Mouse (Mus musculus): Measurements from ENCODE around the gene Ermn. TPM values are rescaled to one million over a fixed set of nuclear protein-coding genes. Genes with fewer than 3 reads are reported as not detected.

The Ermn gene
- polyA plus RNA-seq (2015; fragmentation: Nextera tagmentation; extraction: Ambion mirVana): 0.28 and 0.37 TPM in 2 replicates

DNA sequence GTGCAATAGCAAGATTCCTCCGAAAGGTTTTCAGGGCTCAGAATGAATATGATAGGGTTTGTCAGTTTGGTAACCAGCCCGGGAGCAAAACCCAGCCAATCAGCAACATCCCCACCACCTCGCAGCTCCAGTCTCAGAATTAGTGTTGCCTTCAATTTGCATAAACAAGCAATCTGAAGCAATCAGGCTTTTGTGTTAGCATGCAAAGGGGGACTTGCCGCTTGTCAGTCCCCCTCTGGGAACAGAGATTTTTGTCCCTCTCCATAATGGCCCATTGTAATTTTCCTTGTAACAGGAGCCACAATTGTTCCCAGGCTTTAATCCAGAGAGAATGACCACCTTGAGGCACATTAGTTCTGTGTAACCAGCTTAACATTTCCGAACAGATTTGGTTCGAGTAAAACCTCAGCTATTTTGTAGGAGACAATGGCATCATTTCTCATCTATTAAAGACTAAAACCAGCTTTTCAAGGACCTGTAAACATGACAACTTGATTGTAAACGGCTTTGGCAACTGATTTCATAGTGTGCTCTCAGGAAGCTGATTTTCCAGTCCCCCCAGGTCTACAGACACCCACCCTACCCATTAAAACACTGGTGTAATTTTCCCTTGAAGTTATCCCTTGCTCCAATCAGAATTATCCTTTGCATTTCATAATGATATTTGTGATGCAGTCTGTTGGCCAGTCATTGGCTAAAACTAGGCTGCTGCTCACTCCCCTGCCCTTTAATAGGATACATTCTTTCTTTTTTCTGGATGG is at the start of gene Ermn:
TSS of gene Ermn (minus strand) at position 44 of the 761 bp plus-strand sequence.
- peaks cover 86% of the 10 kb centered on the region for H3K27me3 ChIP-seq
- H3K9me3 ChIP-seq: no peaks in the 10 kb centered on the region
- H3K36me3 ChIP-seq: no peaks in the 10 kb centered on the region
- peaks cover 11% of the 10 kb centered on the region; the same call in 1 of the 2 replicates for H3K4me1 ChIP-seq (replicated peaks)
- 3% methylated on average over 7 of the region's 7 CpGs for WGBS
- no peak within 1 kb of the TSS for H3K9ac ChIP-seq (replicated peaks)
- peak within 1 kb of the TSS; percentile 17 for H3K4me2 ChIP-seq (replicated peaks)
- ATAC-seq: peak; percentile 91
- H3K27ac ChIP-seq: no peak within 1 kb of the TSS
- H3K4me3 ChIP-seq (replicated peaks): no peak within 1 kb of the TSS

DNA sequence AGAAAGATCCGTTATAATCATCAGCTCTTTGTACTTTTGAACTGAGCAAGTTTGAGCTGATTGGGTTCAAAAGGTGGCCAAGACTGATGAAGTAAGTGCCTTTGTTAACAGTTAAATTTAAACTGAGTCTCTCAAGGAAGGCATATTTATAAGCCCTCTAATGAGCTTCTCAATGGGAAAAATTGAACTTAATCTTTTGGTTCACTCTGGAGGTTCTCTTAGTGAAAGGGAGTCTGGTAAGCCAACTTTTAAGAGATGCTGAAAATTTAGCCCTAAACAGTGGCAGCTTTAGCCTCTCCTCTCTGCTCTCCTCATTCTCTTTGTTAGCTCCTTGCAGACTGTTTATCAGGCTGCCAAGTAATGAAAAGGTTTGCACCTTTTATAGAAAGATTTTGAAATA is 42.2 kb upstream of the Ermn start:
- Histone ChIP-seq H3K27ac (no peak overlapping the region), H3K27me3 (no peaks in the 10 kb centered on the region), H3K4me1 (replicated peaks) (no peaks in the 10 kb centered on the region; the same call in 1 of the 2 replicates), H3K36me3 (no peaks in the 10 kb centered on the region), H3K4me2 (replicated peaks) (no peak overlapping the region), H3K4me3 (replicated peaks) (no peak overlapping the region), H3K9me3 (no peaks in the 10 kb centered on the region), H3K9ac (replicated peaks) (no peak overlapping the region)
- 56% methylated on average over 1 of the region's 1 CpGs for WGBS
- no peak for ATAC-seq

GRCm38 (mm10) chr2:58086420-58086819 is 33.8 kb upstream of the Ermn start:
- ATAC-seq: no peak
- 88% methylated on average over 1 of the region's 1 CpGs for WGBS

DNA sequence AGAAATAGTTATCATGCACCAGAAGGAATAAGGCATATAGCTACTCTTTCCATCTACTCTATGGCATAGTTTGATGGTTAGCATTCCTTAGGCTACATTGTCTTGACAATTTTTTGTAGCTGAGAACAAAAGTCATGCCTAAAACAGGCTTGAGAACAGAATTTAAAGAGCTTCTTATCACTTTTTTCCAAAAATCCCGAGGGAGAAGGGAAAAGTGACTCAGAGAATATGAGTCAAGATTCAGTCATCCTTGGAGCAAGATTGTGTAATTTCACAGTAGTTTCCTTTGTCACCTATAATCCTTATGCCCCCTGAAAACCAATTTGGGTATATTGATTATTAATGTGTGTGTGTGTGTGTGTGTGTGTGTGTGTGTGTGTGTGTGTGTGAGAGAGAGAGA is 27.2 kb upstream of the Ermn start:
- Histone ChIP-seq H3K4me1 (replicated peaks) (no peaks in the 10 kb centered on the region), H3K36me3 (no peaks in the 10 kb centered on the region), H3K27ac (no peak overlapping the region), H3K9me3 (no peaks in the 10 kb centered on the region), H3K27me3 (no peaks in the 10 kb centered on the region), H3K4me3 (replicated peaks) (no peak overlapping the region), H3K9ac (replicated peaks) (no peak overlapping the region), H3K4me2 (replicated peaks) (no peak overlapping the region)
- no peak for ATAC-seq
- WGBS: 52% methylated on average over 1 of the region's 1 CpGs

More at GRCm38 (mm10) chr2:58086420-58086819, 33.8 kb upstream of the Ermn start:
- Histone ChIP-seq H3K9ac (replicated peaks) (no peak overlapping the region), H3K36me3 (no peaks in the 10 kb centered on the region), H3K4me3 (replicated peaks) (no peak overlapping the region), H3K27me3 (no peaks in the 10 kb centered on the region), H3K4me2 (replicated peaks) (no peak overlapping the region), H3K9me3 (no peaks in the 10 kb centered on the region), H3K4me1 (replicated peaks) (no peaks in the 10 kb centered on the region), H3K27ac (no peak overlapping the region)

DNA sequence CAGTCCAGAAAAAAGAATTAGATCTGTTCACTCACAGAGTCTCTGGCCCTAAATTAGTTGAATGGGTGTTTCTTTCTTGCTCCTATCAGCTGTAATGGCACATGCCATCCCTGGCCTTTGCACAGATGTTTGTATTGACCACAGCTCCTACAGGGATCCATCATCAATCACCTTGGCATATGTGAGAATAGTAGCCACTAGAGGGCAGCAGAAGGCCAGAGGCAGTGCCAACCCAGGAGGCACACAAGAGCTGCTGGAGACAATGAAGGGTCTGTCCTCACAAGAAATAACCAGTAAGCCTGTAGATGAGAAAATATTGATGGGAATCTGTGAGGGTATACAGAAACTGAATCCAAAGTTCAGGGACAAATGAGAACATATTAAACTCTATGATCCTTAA is 2.7 kb upstream of the Ermn start:
- H3K4me2 ChIP-seq (replicated peaks): no peak overlapping the region
- no peaks in the 10 kb centered on the region for H3K9me3 ChIP-seq
- no peak overlapping the region for H3K9ac ChIP-seq (replicated peaks)
- H3K4me3 ChIP-seq (replicated peaks): no peak overlapping the region
- H3K27me3 ChIP-seq: peaks cover 78% of the 10 kb centered on the region
- H3K27ac ChIP-seq: no peak overlapping the region
- ATAC-seq: peak; percentile 66; the same call in 1 of the 2 replicates
- no peaks in the 10 kb centered on the region for H3K36me3 ChIP-seq
- peaks cover 11% of the 10 kb centered on the region; the same call in 1 of the 2 replicates for H3K4me1 ChIP-seq (replicated peaks)

DNA sequence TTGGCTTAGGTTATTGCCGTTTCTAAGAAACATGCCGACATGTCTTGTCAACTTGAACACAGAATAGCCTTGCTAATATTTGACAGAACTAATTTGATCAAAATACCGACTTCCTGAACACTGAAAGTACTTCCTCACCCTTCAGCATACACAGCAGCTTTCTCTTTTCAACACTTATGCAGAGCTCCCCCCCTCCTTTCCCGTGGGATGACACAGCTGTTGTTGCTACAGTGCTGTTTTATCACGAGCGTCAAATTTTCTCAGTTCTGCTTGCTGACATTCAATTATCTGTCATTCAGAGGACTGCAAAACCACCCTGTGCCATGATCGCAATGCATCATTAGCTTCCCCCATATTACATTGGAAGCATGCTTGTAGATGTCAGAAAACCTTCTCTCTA is 10.8 kb downstream of the Ermn start:
- H3K9ac ChIP-seq (replicated peaks): no peak overlapping the region
- no peaks in the 10 kb centered on the region for H3K9me3 ChIP-seq
- no peaks in the 10 kb centered on the region for H3K36me3 ChIP-seq
- H3K4me2 ChIP-seq (replicated peaks): no peak overlapping the region
- H3K27me3 ChIP-seq: peaks cover 41% of the 10 kb centered on the region
- no peak overlapping the region for H3K27ac ChIP-seq
- 72% methylated on average over 7 of the region's 7 CpGs for WGBS
- no peaks in the 10 kb centered on the region for H3K4me1 ChIP-seq (replicated peaks)
- H3K4me3 ChIP-seq (replicated peaks): no peak overlapping the region
- ATAC-seq: no peak

GRCm38 (mm10) chr2:58036926-58037325 is 15.7 kb downstream of the Ermn start:
- 78% methylated on average over 2 of the region's 2 CpGs for WGBS
- H3K4me1 ChIP-seq (replicated peaks): no peaks in the 10 kb centered on the region
- no peak for ATAC-seq

GRCm38 (mm10) chr2:58035635-58036034 is 17.0 kb downstream of the Ermn start:
- H3K4me3 ChIP-seq (replicated peaks): no peak overlapping the region
- H3K9me3 ChIP-seq: no peaks in the 10 kb centered on the region
- no peak overlapping the region for H3K9ac ChIP-seq (replicated peaks)
- no peak overlapping the region for H3K4me2 ChIP-seq (replicated peaks)
- no peak overlapping the region for H3K27ac ChIP-seq
- 85% methylated on average over 4 of the region's 4 CpGs for WGBS
- H3K36me3 ChIP-seq: no peaks in the 10 kb centered on the region
- no peak for ATAC-seq
- H3K27me3 ChIP-seq: peaks cover 14% of the 10 kb centered on the region
- H3K4me1 ChIP-seq (replicated peaks): no peaks in the 10 kb centered on the region

More at GRCm38 (mm10) chr2:58036926-58037325, 15.7 kb downstream of the Ermn start:
- Histone ChIP-seq H3K4me2 (replicated peaks) (no peak overlapping the region), H3K27ac (no peak overlapping the region), H3K9me3 (no peaks in the 10 kb centered on the region), H3K4me3 (replicated peaks) (no peak overlapping the region), H3K36me3 (no peaks in the 10 kb centered on the region), H3K9ac (replicated peaks) (no peak overlapping the region), H3K27me3 (peaks cover 16% of the 10 kb centered on the region)

- Histone ChIP-seq H3K27ac (no peak overlapping the region), H3K4me3 (replicated peaks) (no peak overlapping the region), H3K27me3 (peaks cover 10% of the 10 kb centered on the region), H3K4me2 (replicated peaks) (no peak overlapping the region), H3K4me1 (replicated peaks) (no peaks in the 10 kb centered on the region), H3K36me3 (no peaks in the 10 kb centered on the region), H3K9me3 (no peaks in the 10 kb centered on the region), H3K9ac (replicated peaks) (no peak overlapping the region)
- ATAC-seq: no peak
- WGBS: 84% methylated on average over 3 of the region's 3 CpGs
These were observed 21.2 kb downstream of the Ermn start for GRCm38 (mm10) chr2:58031431-58031830.

GRCm38 (mm10) chr2:58029404-58029803 is 23.3 kb downstream of the Ermn start:
- Histone ChIP-seq H3K4me3 (replicated peaks) (no peak overlapping the region), H3K9ac (replicated peaks) (no peak overlapping the region), H3K4me1 (replicated peaks) (no peaks in the 10 kb centered on the region), H3K9me3 (no peaks in the 10 kb centered on the region), H3K36me3 (no peaks in the 10 kb centered on the region), H3K4me2 (replicated peaks) (no peak overlapping the region), H3K27ac (no peak overlapping the region), H3K27me3 (peaks cover 7% of the 10 kb centered on the region)
- 27% methylated on average over 7 of the region's 7 CpGs for WGBS
- no peak for ATAC-seq

DNA sequence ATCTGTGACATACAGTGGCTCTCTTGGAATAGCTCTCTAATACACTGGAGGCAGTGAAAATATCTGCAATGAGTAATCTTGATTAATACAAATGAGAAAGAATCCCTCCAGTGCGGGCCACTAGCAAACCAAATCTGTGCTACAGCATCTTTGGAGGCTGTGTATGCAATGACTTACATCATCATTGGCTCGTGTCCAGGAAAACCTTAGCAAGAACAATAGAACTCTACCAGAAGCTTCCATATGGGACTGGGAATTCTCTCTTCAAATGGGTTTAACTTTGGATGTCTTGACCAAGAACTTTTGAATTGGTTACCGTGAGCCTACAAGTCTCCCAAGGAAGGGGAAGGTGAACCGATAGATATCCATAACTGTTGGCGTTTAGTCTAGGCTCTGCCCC is 25.9 kb downstream of the Ermn start:
- Histone ChIP-seq H3K4me2 (replicated peaks) (no peak overlapping the region), H3K9me3 (no peaks in the 10 kb centered on the region), H3K4me3 (replicated peaks) (no peak overlapping the region), H3K27ac (no peak overlapping the region), H3K4me1 (replicated peaks) (no peaks in the 10 kb centered on the region), H3K27me3 (peaks cover 7% of the 10 kb centered on the region), H3K36me3 (no peaks in the 10 kb centered on the region), H3K9ac (replicated peaks) (no peak overlapping the region)
- ATAC-seq: no peak
- 86% methylated on average over 5 of the region's 5 CpGs for WGBS

- Histone ChIP-seq H3K9me3 (no peaks in the 10 kb centered on the region), H3K4me2 (replicated peaks) (no peak overlapping the region), H3K4me3 (replicated peaks) (no peak overlapping the region), H3K27ac (no peak overlapping the region), H3K4me1 (replicated peaks) (no peaks in the 10 kb centered on the region), H3K9ac (replicated peaks) (no peak overlapping the region), H3K36me3 (no peaks in the 10 kb centered on the region), H3K27me3 (peaks cover 7% of the 10 kb centered on the region)
- ATAC-seq: no peak
- WGBS: 91% methylated on average over 6 of the region's 6 CpGs
These were observed 29.1 kb downstream of the Ermn start for GRCm38 (mm10) chr2:58023556-58023955.

DNA sequence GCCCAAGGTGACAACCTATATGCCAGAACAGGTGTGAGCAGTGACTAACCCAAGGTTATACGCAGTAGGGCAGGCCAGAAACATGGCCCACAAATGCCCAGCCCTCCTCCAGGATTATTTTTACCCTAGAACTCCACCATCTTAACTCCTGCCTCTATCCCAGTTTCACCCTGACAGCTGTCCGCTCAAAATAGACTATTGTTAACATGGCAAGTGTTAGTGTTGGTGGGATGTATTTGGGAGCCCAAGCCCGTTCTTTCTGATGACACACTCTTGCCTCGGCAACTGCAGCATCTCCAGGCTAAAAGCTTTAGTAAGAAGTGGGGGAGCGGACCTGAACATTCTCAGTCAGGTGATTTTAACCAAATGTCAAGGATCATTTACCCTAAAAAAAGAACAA is 45.6 kb downstream of the Ermn start:
- WGBS: 90% methylated on average over 5 of the region's 5 CpGs

More for the DNA sequence above, 45.6 kb downstream of the Ermn start:
- no peaks in the 10 kb centered on the region for H3K36me3 ChIP-seq
- H3K4me1 ChIP-seq (replicated peaks): no peaks in the 10 kb centered on the region
- no peak overlapping the region for H3K4me2 ChIP-seq (replicated peaks)
- no peak overlapping the region for H3K9ac ChIP-seq (replicated peaks)
- no peaks in the 10 kb centered on the region for H3K27me3 ChIP-seq
- H3K27ac ChIP-seq: no peak overlapping the region
- ATAC-seq: no peak
- no peak overlapping the region for H3K4me3 ChIP-seq (replicated peaks)
- no peaks in the 10 kb centered on the region for H3K9me3 ChIP-seq
